Mouse (Mus musculus) retina, embryonic 14.5 days (tissue): ENCODE measurements around the gene St6galnac1.

Experiments
- DNase-seq: peaks from one replicate; pipeline ENCODE4 v3.0.0-alpha.2; 2015; ENCODE audit warnings: low spot score

Gene St6galnac1

GRCm38 (mm10) chr11:116725031-116725948 is 50.0 kb downstream of the St6galnac1 start:
- no peak for DNase-seq

DNA sequence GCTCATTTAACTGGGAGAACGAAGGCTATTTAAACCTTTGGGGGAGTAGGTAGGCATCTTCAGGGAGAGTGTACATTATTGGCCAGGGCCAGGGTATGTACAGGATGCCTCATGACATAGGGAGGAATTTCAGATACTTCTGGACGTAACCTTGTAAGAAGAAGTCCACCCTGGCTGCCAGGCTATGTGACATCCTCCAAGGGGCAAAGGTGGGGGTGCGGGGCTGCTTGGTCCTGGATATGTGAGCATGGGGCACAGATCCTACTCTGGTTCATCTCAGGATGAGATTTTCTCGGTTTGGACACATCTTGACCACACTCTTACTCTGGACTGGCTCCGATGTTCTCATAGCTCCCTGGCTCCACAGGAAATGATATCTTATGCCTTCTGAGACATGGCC is 52.2 kb downstream of the St6galnac1 start:
- no peak for DNase-seq

- no peak for DNase-seq
Measured at GRCm38 (mm10) chr11:116721548-116722271, 53.6 kb downstream of the St6galnac1 start.

DNA sequence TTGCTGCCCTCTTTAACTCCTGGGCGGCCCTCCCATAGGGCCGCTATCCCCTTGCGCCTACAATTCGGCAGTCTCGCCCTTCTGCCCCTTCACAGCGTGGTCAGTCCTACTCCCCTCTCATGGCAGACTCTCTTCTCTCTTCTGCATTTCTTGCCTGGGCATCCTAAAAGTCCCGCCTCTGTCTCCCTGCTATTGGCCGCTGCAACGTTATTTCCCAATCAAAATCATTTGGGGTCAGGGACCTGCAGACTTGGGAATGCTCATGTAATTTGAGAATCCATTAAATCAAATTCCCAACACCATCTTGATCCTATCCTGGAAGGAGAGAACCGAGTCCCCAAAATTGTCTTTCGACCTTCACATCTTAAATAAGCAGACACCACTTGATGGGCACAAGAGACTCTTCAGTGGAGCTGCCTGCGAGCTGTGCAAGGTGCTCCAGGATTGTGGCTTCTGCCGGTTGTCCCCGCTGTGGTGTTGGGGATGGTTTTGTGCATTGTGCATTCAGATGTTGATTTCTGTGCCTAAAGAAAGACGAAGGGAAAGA is 54.9 kb downstream of the St6galnac1 start:
- no peak for DNase-seq
